Comparison of ENCODE assay signal across 9 mouse cellular contexts in genomic region chr7:118437101-118437802, GRCm38 (mm10). TPM values are rescaled to one million over a fixed set of nuclear protein-coding genes. Genes with fewer than 3 reads are reported as not detected.
A peak's percentile ranks its signal among the peaks of the same experiment; 100 is the strongest.
DNase-seq lines count a peak whose midpoint lies in the region; ATAC-seq lines count a peak whose summit lies in the region.
"Had no signal": no experiment of that assay in that cellular context is flagged by ENCODE, and none has a peak within 500 bp of the region (broad histone marks: within the 10 kb centered on the region; RNA-seq: fewer than 3 reads in every experiment).

No protein-coding gene starts in this region.

- no peak overlapping the region for H3K4me3 ChIP-seq in forebrain, embryonic 11.5 days (ENCODE audit: low read depth, low read length)
- no peak overlapping the region for H3K4me3 ChIP-seq in forebrain, embryonic 12.5 days (replicated peaks)
- H3K4me3 ChIP-seq in midbrain, embryonic 11.5 days (ENCODE audit: low read depth, low read length), result no peak overlapping the region
- no peak overlapping the region for H3K4me3 ChIP-seq in midbrain, embryonic 13.5 days (replicated peaks)

- no peaks in the 10 kb centered on the region for H3K4me1 ChIP-seq in forebrain, embryonic 11.5 days (replicated peaks; ENCODE audit: control insufficient read depth, insufficient read depth, low read length)
- no peaks in the 10 kb centered on the region for H3K4me1 ChIP-seq in forebrain, embryonic 12.5 days
- no peaks in the 10 kb centered on the region for H3K4me1 ChIP-seq in midbrain, embryonic 11.5 days (ENCODE audit: control insufficient read depth, insufficient read depth, low read length)
- H3K4me1 ChIP-seq in midbrain, embryonic 13.5 days (replicated peaks), result no peaks in the 10 kb centered on the region

- 57% methylated on average over 7 of the region's 7 CpGs for WGBS in forebrain, embryonic 11.5 days
- WGBS in forebrain, embryonic 12.5 days, result 60% methylated on average over 7 of the region's 7 CpGs
- WGBS in midbrain, embryonic 11.5 days, result 56% methylated on average over 7 of the region's 7 CpGs
- 61% methylated on average over 7 of the region's 7 CpGs for WGBS in midbrain, embryonic 13.5 days

- no peaks in the 10 kb centered on the region for H3K27me3 ChIP-seq in forebrain, embryonic 11.5 days (ENCODE audit: control insufficient read depth, insufficient read depth, low read length)
- H3K27me3 ChIP-seq in forebrain, embryonic 12.5 days, result no peaks in the 10 kb centered on the region
- H3K27me3 ChIP-seq in midbrain, embryonic 11.5 days (ENCODE audit: control insufficient read depth, insufficient read depth, low read length), result no peaks in the 10 kb centered on the region
- no peaks in the 10 kb centered on the region for H3K27me3 ChIP-seq in midbrain, embryonic 13.5 days

- peak; percentile 65 for DNase-seq in forebrain, embryonic 11.5 days (ENCODE audit: low spot score)
- DNase-seq in midbrain, embryonic 11.5 days (ENCODE audit: low spot score, missing footprints), result peak; percentile 89
- peak; percentile 42 for DNase-seq in brain, adult 2 months (ENCODE audit: low read depth, low spot score)
- DNase-seq in lung, postnatal 10 days, result peak; percentile 37
- no peak for DNase-seq in urinary bladder, postnatal 36 days (ENCODE audit: low spot score in 2 of 2)
- no peak for DNase-seq in cerebellum, postnatal 36 days

- H3K9me3 ChIP-seq in forebrain, embryonic 11.5 days (ENCODE audit: control insufficient read depth, low read length), result no peaks in the 10 kb centered on the region
- H3K9me3 ChIP-seq in forebrain, embryonic 12.5 days, result no peaks in the 10 kb centered on the region
- H3K9me3 ChIP-seq in midbrain, embryonic 11.5 days (ENCODE audit: control insufficient read depth, low read length), result no peaks in the 10 kb centered on the region
- no peaks in the 10 kb centered on the region for H3K9me3 ChIP-seq in midbrain, embryonic 13.5 days

- no peak overlapping the region for H3K4me2 ChIP-seq in forebrain, embryonic 11.5 days (ENCODE audit: low read depth, low read length, severe bottlenecking)
- H3K4me2 ChIP-seq in forebrain, embryonic 12.5 days, result no peak overlapping the region
- H3K4me2 ChIP-seq in midbrain, embryonic 11.5 days, result no peak overlapping the region
- H3K4me2 ChIP-seq in midbrain, embryonic 13.5 days (replicated peaks), result no peak overlapping the region

- no peak overlapping the region for H3K9ac ChIP-seq in forebrain, embryonic 11.5 days (ENCODE audit: low read length)
- H3K9ac ChIP-seq in forebrain, embryonic 12.5 days, result no peak overlapping the region
- H3K9ac ChIP-seq in midbrain, embryonic 11.5 days (ENCODE audit: low read length), result no peak overlapping the region
- no peak overlapping the region for H3K9ac ChIP-seq in midbrain, embryonic 13.5 days (replicated peaks)

- H3K27ac ChIP-seq in forebrain, embryonic 11.5 days (ENCODE audit: low read depth, low read length), result no peak overlapping the region
- H3K27ac ChIP-seq in forebrain, embryonic 12.5 days, result no peak overlapping the region
- no peak overlapping the region for H3K27ac ChIP-seq in midbrain, embryonic 11.5 days (ENCODE audit: low read depth, low read length)
- H3K27ac ChIP-seq in midbrain, embryonic 13.5 days, result no peak overlapping the region
- H3K27ac ChIP-seq: macrophage had no signal

- H3K36me3 ChIP-seq in forebrain, embryonic 11.5 days (ENCODE audit: control insufficient read depth, insufficient read depth, low read length), result no peaks in the 10 kb centered on the region
- no peaks in the 10 kb centered on the region for H3K36me3 ChIP-seq in forebrain, embryonic 12.5 days (replicated peaks)
- H3K36me3 ChIP-seq in midbrain, embryonic 11.5 days (ENCODE audit: control insufficient read depth, insufficient read depth, low read length), result no peaks in the 10 kb centered on the region
- H3K36me3 ChIP-seq in midbrain, embryonic 13.5 days, result 0 out of 2 replicates have a peak, but pooled peaks cover 3% of the 10 kb centered on the region

- no peak for ATAC-seq in forebrain, embryonic 11.5 days (replicated peaks; ENCODE audit: low FRiP score)
- ATAC-seq in forebrain, embryonic 12.5 days (ENCODE audit: low FRiP score), result no peak
- ATAC-seq in midbrain, embryonic 11.5 days (ENCODE audit: low FRiP score), result no peak
- ATAC-seq in midbrain, embryonic 13.5 days, result no peak

RNA-seq across cellular contexts. Expression of gene Syt17, which starts 10.8 kb away (rescaled TPM):
- 2.4 and 3.2 TPM in 2 replicates for polyA plus RNA-seq in forebrain, embryonic 11.5 days (2014; fragmentation: Nextera tagmentation; extraction: Ambion mirVana)
- 3.4 and 4.0 TPM in 2 replicates for polyA plus RNA-seq in forebrain, embryonic 12.5 days (2016; fragmentation: Nextera tagmentation; extraction: Ambion mirVana)
- 3.5 and 3.7 TPM in 2 replicates for polyA plus RNA-seq in midbrain, embryonic 11.5 days (2014; fragmentation: Nextera tagmentation; extraction: Ambion mirVana)
- polyA plus RNA-seq in midbrain, embryonic 13.5 days (2015; fragmentation: Nextera tagmentation; extraction: Ambion mirVana), result 8.2 and 9.6 TPM in 2 replicates
- polyA plus RNA-seq: macrophage had no signal

RNA-seq across cellular contexts. Expression of gene Itpripl2, which starts 54.5 kb away (rescaled TPM):
- polyA plus RNA-seq in forebrain, embryonic 11.5 days (2014; fragmentation: Nextera tagmentation; extraction: Ambion mirVana), result 0.61 and 1.1 TPM in 2 replicates
- polyA plus RNA-seq in forebrain, embryonic 12.5 days (2016; fragmentation: Nextera tagmentation; extraction: Ambion mirVana), result 1.0 and 1.3 TPM in 2 replicates
- polyA plus RNA-seq in midbrain, embryonic 11.5 days (2014; fragmentation: Nextera tagmentation; extraction: Ambion mirVana), result 0.72 and 0.77 TPM in 2 replicates
- polyA plus RNA-seq in midbrain, embryonic 13.5 days (2015; fragmentation: Nextera tagmentation; extraction: Ambion mirVana), result 0.75 and 0.79 TPM in 2 replicates

Comparison
In these comparisons a context has a peak if more than half of its experiments do, and no peak if none do; other contexts are left out.
1. DNase-seq: peak in forebrain, embryonic 11.5 days (single experiment), midbrain, embryonic 11.5 days (single experiment), brain, adult 2 months (single experiment) and lung, postnatal 10 days (single experiment); none in urinary bladder, postnatal 36 days (0 of 2) and cerebellum, postnatal 36 days (0 of 2).